Mouse (Mus musculus) embryonic facial prominence, embryonic 10.5 days (tissue): ENCODE measurements around the gene Lrp1. TPM values are rescaled to one million over a fixed set of nuclear protein-coding genes. Genes with fewer than 3 reads are reported as not detected.
A peak's percentile ranks its signal among the peaks of the same experiment; 100 is the strongest.

Experiments used
- DNase-seq: peaks from one replicate; pipeline ENCODE4 v3.0.0-alpha.2; 2017; ENCODE audit warnings: low spot score
- H3K27ac ChIP-seq: fragments of 300-500 bp; sonication (generic); replicated peaks from 2 replicates; pipeline ENCODE4 v1.5.1; 2016; ENCODE audit warnings: mild to moderate bottlenecking
- H3K27me3 ChIP-seq: fragments of 300-500 bp; sonication (generic); replicated peaks from 2 replicates; pipeline ENCODE4 v1.6.1; 2016; ENCODE audit warnings: low read depth, mild to moderate bottlenecking; ENCODE audit not compliant: poor library complexity, severe bottlenecking
- H3K36me3 ChIP-seq: fragments of 300-500 bp; sonication (generic); replicated peaks from 2 replicates; pipeline ENCODE4 v1.6.1; 2016; ENCODE audit warnings: mild to moderate bottlenecking, moderate library complexity
- H3K4me1 ChIP-seq: fragments of 300-500 bp; sonication (generic); 2 replicates; pipeline ENCODE4 v1.6.1; 2016
- H3K4me3 ChIP-seq: fragments of 300-500 bp; sonication (generic); 2 replicates; pipeline ENCODE4 v1.5.1; 2016; ENCODE audit warnings: mild to moderate bottlenecking, moderate library complexity
- H3K9me3 ChIP-seq: fragments of 300-500 bp; sonication (generic); 2 replicates; pipeline ENCODE4 v1.6.1; 2016; ENCODE audit warnings: mild to moderate bottlenecking
- WGBS: fragments of 180-500 bp; shearing (Covaris S2); methylation state at CpG from one replicate; pipeline ENCODE4 v1.1.7; 2016; 5-methylcytosine and 5-hydroxymethylcytosine counted together
- polyA plus RNA-seq: library from polyadenylated mRNA; unstranded; fragments of >200 nt; fragmentation: Nextera tagmentation; extraction: Ambion mirVana; gene quantifications from 2 replicates; pipeline ENCODE4 v1.2.1, GENCODE M21; 2016

Lrp1 gene
- polyA plus RNA-seq, 1 experiment from 2014 or later: 70.6 TPM

GRCm38 (mm10) chr10:127619119-127619721 lies 1.7 kb downstream of the Lrp1 start:
- peak overlapping the region; percentile 91 for H3K4me3 ChIP-seq
- DNase-seq: no peak
- peaks cover 4% of the 10 kb centered on the region; the same call in 1 of the 2 replicates for H3K36me3 ChIP-seq
- no peaks in the 10 kb centered on the region for H3K9me3 ChIP-seq
- peak overlapping the region; percentile 96 for H3K27ac ChIP-seq
- WGBS: 25% methylated on average over 8 of the region's 8 CpGs
- no peaks in the 10 kb centered on the region for H3K27me3 ChIP-seq
- peaks cover 78% of the 10 kb centered on the region for H3K4me1 ChIP-seq

GRCm38 (mm10) chr10:127618173-127618572 lies 2.8 kb downstream of the Lrp1 start:
- 58% methylated on average over 6 of the region's 6 CpGs for WGBS
- peak overlapping the region; percentile 91; the same call in 1 of the 2 replicates for H3K4me3 ChIP-seq
- H3K27ac ChIP-seq: 0 out of 2 replicates have a peak overlapping the region, but pooled peaks have one; percentile 40

GRCm38 (mm10) chr10:127617294-127617693 lies 3.7 kb downstream of the Lrp1 start:
- Histone ChIP-seq H3K27ac (peak overlapping the region; percentile 89), H3K27me3 (no peaks in the 10 kb centered on the region), H3K4me1 (peaks cover 92% of the 10 kb centered on the region), H3K4me3 (peak overlapping the region; percentile 91), H3K9me3 (no peaks in the 10 kb centered on the region), H3K36me3 (peaks cover 18% of the 10 kb centered on the region)
- DNase-seq: no peak
- 43% methylated on average over 4 of the region's 4 CpGs for WGBS

More at GRCm38 (mm10) chr10:127618173-127618572, 2.8 kb downstream of the Lrp1 start:
- no peak for DNase-seq
- no peaks in the 10 kb centered on the region for H3K9me3 ChIP-seq
- peaks cover 9% of the 10 kb centered on the region for H3K36me3 ChIP-seq
- H3K27me3 ChIP-seq: no peaks in the 10 kb centered on the region
- peaks cover 88% of the 10 kb centered on the region for H3K4me1 ChIP-seq

- peak overlapping the region; percentile 89 for H3K27ac ChIP-seq
- peaks cover 28% of the 10 kb centered on the region for H3K36me3 ChIP-seq
- no peaks in the 10 kb centered on the region for H3K9me3 ChIP-seq
- peaks cover 88% of the 10 kb centered on the region for H3K4me1 ChIP-seq
- H3K27me3 ChIP-seq: 0 out of 2 replicates have a peak, but pooled peaks cover 4% of the 10 kb centered on the region
- WGBS: 14% methylated on average over 7 of the region's 7 CpGs
- DNase-seq: peak; percentile 67
- H3K4me3 ChIP-seq: peak overlapping the region; percentile 91
Observed at GRCm38 (mm10) chr10:127616261-127616679, 4.7 kb downstream of the Lrp1 start.

DNA sequence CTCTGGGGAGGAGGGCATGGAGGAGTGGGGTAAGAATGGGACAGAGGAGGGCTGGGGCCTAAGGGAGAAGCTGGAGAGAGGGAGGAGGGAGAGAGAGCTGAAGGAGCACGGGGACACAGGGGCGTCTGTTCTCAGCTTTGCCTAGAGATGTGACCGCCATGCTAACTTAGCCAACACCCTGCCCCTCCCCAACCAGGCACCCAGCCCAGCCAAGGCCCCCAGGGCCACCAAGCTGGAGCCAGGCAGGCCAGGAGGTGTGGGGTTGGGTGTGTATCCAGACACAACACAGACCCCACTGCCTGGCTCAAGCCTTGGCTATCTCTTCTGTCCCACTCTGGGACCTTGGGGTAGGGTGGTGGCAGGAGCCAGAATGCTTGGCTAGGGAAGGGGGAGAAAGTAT lies 5.4 kb downstream of the Lrp1 start:
- peak overlapping the region; percentile 91 for H3K4me3 ChIP-seq
- H3K4me1 ChIP-seq: peaks cover 88% of the 10 kb centered on the region
- 0 out of 2 replicates have a peak, but pooled peaks cover 4% of the 10 kb centered on the region for H3K27me3 ChIP-seq
- H3K9me3 ChIP-seq: no peaks in the 10 kb centered on the region
- peak overlapping the region; percentile 89 for H3K27ac ChIP-seq
- 49% methylated on average over 3 of the region's 3 CpGs for WGBS
- DNase-seq: no peak
- peaks cover 35% of the 10 kb centered on the region for H3K36me3 ChIP-seq

GRCm38 (mm10) chr10:127615034-127615374 lies 5.9 kb downstream of the Lrp1 start:
- no peaks in the 10 kb centered on the region for H3K9me3 ChIP-seq
- H3K36me3 ChIP-seq: peaks cover 41% of the 10 kb centered on the region
- 0 out of 2 replicates have a peak, but pooled peaks cover 4% of the 10 kb centered on the region for H3K27me3 ChIP-seq
- H3K27ac ChIP-seq: peak overlapping the region; percentile 89
- peaks cover 89% of the 10 kb centered on the region for H3K4me1 ChIP-seq
- H3K4me3 ChIP-seq: peak overlapping the region; percentile 91
- DNase-seq: no peak
- 19% methylated on average over 2 of the region's 2 CpGs for WGBS

DNA sequence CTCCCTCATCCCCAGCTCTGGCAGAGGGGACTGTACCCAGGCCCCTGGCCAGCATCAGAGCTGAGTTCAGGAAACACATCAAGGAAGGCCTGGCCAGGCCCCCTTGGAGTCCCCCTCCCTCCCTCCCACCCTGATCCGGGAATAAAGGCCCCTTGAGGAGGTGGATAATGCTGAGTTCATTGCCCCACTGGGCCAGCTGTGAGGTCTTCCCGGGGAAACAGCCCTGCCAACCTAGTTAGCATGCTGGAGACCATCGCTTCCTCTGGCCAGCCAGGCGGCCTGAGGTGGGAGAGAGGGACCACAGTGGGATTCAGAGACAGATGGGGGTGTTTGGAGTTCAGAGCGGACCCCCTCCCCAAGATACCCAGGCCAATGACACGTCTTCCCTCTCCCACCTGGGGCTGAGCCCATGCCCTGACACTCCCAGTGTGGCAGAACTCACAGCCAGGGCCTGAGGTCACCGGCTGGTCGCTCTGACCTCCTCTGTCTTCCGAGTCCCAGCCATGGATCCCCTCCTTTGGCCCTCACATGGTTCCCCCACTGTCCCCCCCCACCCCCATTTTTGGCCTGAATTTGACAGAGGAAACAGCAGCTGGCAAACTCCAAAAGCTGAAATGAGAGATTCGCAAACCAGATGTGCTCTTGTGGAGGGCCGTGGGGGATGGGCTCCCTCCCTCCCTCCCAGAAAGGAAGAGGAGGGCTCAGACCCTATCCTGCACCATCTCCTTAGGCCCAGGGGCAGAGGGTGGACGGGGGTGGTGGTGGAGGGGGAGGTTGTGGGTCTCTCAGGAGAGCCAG lies 6.5 kb downstream of the Lrp1 start:
- peak overlapping the region; percentile 89 for H3K27ac ChIP-seq
- peak overlapping the region; percentile 91 for H3K4me3 ChIP-seq
- DNase-seq: peak; percentile 80
- 0 out of 2 replicates have a peak, but pooled peaks cover 4% of the 10 kb centered on the region for H3K27me3 ChIP-seq
- peaks cover 89% of the 10 kb centered on the region for H3K4me1 ChIP-seq
- 16% methylated on average over 12 of the region's 12 CpGs for WGBS
- H3K36me3 ChIP-seq: peaks cover 47% of the 10 kb centered on the region
- no peaks in the 10 kb centered on the region for H3K9me3 ChIP-seq

DNA sequence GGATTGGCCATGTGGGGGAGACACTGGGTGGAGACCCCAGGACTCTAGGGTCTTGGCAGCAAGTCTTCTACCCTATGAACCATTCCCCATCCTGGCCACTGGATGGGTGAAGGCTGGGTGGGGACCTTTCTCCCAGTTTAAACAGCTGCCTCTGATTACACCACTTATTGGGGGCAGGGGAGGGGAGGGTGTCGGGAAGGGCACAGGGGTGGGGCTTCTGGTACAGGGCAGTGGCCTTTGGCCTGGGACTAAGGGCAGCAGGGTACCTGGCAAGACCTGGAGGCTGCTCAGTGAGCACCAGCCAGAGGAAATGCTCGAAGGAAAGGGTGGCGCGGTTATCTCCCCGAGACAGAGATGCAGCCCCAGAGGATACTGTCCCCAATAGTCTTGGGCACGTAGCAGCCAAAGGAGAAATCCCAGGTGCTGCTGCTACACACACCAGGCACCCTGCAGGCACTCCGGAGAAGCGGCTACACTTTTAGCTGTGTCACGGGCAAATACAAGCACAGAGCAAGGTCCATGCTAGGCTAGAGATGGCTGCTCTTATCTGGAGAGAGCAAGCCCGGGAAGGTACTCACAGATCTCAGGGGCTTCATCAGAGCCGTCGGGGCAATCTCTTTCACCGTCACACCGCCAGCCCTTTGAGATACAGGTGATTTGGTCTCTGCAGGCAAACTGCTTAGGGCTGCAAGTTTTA lies 8.7 kb downstream of the Lrp1 start:
- Histone ChIP-seq H3K4me3 (no peak overlapping the region), H3K36me3 (peaks cover 64% of the 10 kb centered on the region), H3K4me1 (peaks cover 78% of the 10 kb centered on the region), H3K27me3 (0 out of 2 replicates have a peak, but pooled peaks cover 4% of the 10 kb centered on the region), H3K27ac (no peak overlapping the region), H3K9me3 (no peaks in the 10 kb centered on the region)
- whole genome bisulfite sequencing: 86% methylated on average over 14 of the region's 14 CpGs
- no peak for DNase-seq

DNA sequence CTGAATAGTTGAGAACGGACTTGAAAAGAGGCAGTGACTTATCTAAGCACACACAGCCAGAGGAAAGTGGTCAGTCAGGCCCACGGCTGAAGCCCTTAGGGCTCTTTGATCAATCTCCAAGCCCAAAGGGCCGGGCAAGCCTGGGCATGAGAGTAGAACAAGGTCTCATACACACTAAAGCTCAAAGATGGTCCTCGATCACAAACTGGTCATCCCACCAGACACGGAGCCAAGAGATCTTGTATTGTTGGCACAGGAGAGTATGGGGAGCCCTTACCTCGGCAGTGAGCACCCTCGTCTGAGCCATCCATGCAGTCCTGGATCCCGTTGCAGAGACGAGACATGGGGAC lies 10.9 kb downstream of the Lrp1 start:
- H3K9me3 ChIP-seq: no peaks in the 10 kb centered on the region
- H3K27me3 ChIP-seq: 0 out of 2 replicates have a peak, but pooled peaks cover 4% of the 10 kb centered on the region
- 88% methylated on average over 9 of the region's 9 CpGs for WGBS
- H3K4me1 ChIP-seq: peaks cover 59% of the 10 kb centered on the region
- H3K4me3 ChIP-seq: no peak overlapping the region
- H3K27ac ChIP-seq: peak overlapping the region; percentile 41; the same call in 1 of the 2 replicates
- DNase-seq: no peak
- peaks cover 85% of the 10 kb centered on the region for H3K36me3 ChIP-seq

DNA sequence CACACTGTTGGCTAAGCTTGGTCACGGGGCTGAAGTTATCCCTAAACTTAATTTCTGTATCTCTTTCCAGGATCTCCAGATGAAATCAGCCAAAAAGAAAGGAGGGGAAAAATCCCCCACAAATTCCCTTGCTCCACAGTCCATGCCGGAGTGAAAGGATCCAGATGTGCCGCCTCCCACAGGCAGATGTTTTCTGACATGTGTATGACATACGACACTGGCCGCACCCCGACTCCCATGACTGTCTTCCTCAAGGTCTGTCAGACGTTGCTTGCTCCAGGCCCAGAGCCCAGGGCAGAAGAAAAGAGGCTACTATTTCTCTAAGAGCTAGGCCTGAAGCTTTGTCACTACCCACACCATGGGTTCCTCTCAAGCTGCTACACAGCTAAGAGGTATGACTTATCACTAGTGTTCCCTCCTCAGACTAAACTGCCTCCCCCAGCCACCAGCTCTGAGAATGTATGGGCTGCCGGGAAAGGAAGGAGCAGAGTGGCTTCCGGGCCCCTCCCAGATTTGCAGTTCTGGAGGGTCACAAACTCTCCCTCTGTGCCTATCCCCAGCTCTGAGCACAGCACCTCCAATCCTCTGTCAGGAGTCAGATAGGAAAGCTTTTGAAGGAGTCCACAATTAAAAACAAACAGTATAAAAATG lies 11.4 kb downstream of the Lrp1 start:
- H3K4me3 ChIP-seq: no peak overlapping the region
- H3K27me3 ChIP-seq: 0 out of 2 replicates have a peak, but pooled peaks cover 4% of the 10 kb centered on the region
- DNase-seq: peak; percentile 41
- peaks cover 90% of the 10 kb centered on the region for H3K36me3 ChIP-seq
- peak overlapping the region; percentile 41 for H3K27ac ChIP-seq
- no peaks in the 10 kb centered on the region for H3K9me3 ChIP-seq
- H3K4me1 ChIP-seq: peaks cover 59% of the 10 kb centered on the region
- WGBS: 51% methylated on average over 9 of the region's 9 CpGs

- DNase-seq: no peak
- 89% methylated on average over 7 of the region's 7 CpGs for WGBS
- Histone ChIP-seq H3K4me3 (no peak overlapping the region), H3K27me3 (0 out of 2 replicates have a peak, but pooled peaks cover 3% of the 10 kb centered on the region), H3K27ac (no peak overlapping the region), H3K36me3 (peaks cover 99% of the 10 kb centered on the region), H3K9me3 (no peaks in the 10 kb centered on the region), H3K4me1 (peaks cover 53% of the 10 kb centered on the region)
Observed at GRCm38 (mm10) chr10:127607059-127607458, 13.9 kb downstream of the Lrp1 start.

- Histone ChIP-seq H3K36me3 (peaks cover 99% of the 10 kb centered on the region), H3K4me1 (peaks cover 56% of the 10 kb centered on the region)
- 97% methylated on average over 9 of the region's 9 CpGs for WGBS
Observed at GRCm38 (mm10) chr10:127605756-127606155, 15.2 kb downstream of the Lrp1 start.

More at GRCm38 (mm10) chr10:127605756-127606155, 15.2 kb downstream of the Lrp1 start:
- no peak overlapping the region for H3K27ac ChIP-seq
- no peaks in the 10 kb centered on the region for H3K9me3 ChIP-seq
- H3K4me3 ChIP-seq: no peak overlapping the region
- H3K27me3 ChIP-seq: no peaks in the 10 kb centered on the region
- DNase-seq: no peak
